Mouse (Mus musculus) myocyte (in vitro differentiated cells): ENCODE data around the gene Cep164.

Experiments
- MAX ChIP-seq: IDR thresholded peaks from one replicate; pipeline ENCODE4 v1.6.1; 2011; ENCODE audit warnings: low read depth, mild to moderate bottlenecking, control low read depth
- POLR2A ChIP-seq: IDR thresholded peaks from one replicate; pipeline ENCODE4 v1.6.1; 2011; ENCODE audit warnings: low read depth, mild to moderate bottlenecking, control low read depth, moderate library complexity; ENCODE audit not compliant: insufficient read length
- TCF12 ChIP-seq: IDR thresholded peaks from one replicate; pipeline ENCODE4 v1.6.1; 2011; ENCODE audit warnings: mild to moderate bottlenecking, control low read depth; ENCODE audit not compliant: poor library complexity, insufficient read depth, severe bottlenecking

DNA sequence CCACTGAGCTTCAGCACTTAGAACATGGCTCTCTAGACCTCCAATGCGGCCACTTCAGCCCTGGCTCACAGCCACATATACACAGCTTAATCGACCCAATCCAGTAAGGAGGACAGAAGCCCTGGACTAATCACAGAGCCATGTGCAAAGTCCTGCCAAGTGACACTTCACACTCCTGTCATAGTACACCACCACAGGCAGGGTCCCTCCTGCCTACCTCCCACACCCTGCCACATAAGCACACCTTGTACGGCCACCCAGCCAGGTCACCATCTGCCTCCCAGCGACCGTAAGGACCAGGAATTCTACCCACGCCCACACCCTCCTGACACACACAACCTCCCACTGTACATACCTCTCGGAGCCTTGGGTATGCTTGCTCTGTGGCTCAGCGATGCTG lies 41.4 kb downstream of the Cep164 start:
- no peak for TF ChIP-seq MAX
- TF ChIP-seq POLR2A: no peak
- TF ChIP-seq TCF12: no peak
